Mouse (Mus musculus) heart, adult 2 months (tissue): Measurements from ENCODE around the gene Fryl.

Experiments used
- CTCF ChIP-seq: fragments of 200-600 bp; IDR thresholded peaks from 2 replicates; pipeline ENCODE4 v1.8.1; 2022; ENCODE audit warnings: antibody characterized with exemption, mild to moderate bottlenecking, moderate library complexity
- POLR2A ChIP-seq: fragments of 200-500 bp; IDR thresholded peaks from 2 replicates; pipeline ENCODE4 v1.6.1; 2011; ENCODE audit warnings: mild to moderate bottlenecking, low read depth, low read length, control low read depth; ENCODE audit not compliant: insufficient read depth

DNA sequence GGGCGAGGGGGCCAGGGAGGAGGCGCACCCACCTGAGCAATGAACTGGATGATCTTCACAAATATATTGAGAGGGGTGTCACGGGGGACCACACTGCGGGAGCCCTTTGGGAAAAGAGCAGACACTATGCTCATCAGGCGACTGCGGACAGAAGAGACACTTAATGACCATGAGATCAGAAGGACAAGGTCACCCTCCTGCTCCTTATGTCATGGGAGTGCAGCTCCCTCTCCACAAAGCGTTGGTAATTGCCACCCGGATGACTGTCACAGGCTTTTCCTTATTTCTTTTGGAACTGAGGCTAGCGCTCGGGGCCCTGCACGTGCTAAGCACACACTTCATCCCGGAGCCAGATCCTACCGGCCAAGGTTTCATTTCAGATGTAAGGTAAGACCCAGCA lies 144.1 kb downstream of the Fryl start:
- TF ChIP-seq POLR2A (no peak), CTCF (no peak)
